Mouse (Mus musculus): Measurements from ENCODE around the gene Inpp4b. TPM values are rescaled to one million over a fixed set of nuclear protein-coding genes. Genes with fewer than 3 reads are reported as not detected.
A peak's percentile ranks its signal among the peaks of the same experiment; 100 is the strongest.

Inpp4b gene
- polyA plus RNA-seq, 1 experiment from 2014 or later: 10.1 TPM

DNA sequence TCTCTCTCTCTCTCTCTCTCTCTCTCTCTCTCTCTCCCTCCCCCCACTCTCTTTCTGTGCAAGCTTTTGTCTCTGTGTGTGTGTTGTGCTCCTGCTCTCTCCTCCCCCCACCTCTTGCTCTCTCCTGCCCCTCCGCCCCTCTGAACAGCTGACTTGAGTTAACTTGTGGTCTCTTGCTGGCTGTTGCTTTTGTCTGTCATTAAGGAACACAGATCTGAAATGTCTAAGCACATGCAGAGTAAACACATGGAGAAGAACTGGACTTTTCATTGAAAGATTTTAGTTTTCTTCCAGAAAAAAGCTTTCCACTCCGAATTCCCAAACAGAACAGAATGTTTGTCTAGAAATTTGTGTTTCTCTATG lies 425.9 kb downstream of the Inpp4b start:
- ATAC-seq (ENCODE audit: low read depth): peak; percentile 47; the same call in 1 of the 2 replicates
- Histone ChIP-seq H3K27me3 (ENCODE audit: control insufficient read depth, insufficient read depth, low read length) (no peaks in the 10 kb centered on the region), H3K9ac (replicated peaks; ENCODE audit: low read depth, low read length) (no peak overlapping the region), H3K36me3 (ENCODE audit: control insufficient read depth, insufficient read depth, low read length) (no peaks in the 10 kb centered on the region), H3K27ac (ENCODE audit: low read depth, low read length) (no peak overlapping the region), H3K9me3 (ENCODE audit: control insufficient read depth, low read length) (no peaks in the 10 kb centered on the region), H3K4me2 (ENCODE audit: low read depth, low read length) (no peak overlapping the region), H3K4me3 (ENCODE audit: low read depth, low read length) (no peak overlapping the region), H3K4me1 (ENCODE audit: control insufficient read depth, insufficient read depth, low read length) (no peaks in the 10 kb centered on the region)
- WGBS: 48% methylated on average over 2 of the region's 2 CpGs

DNA sequence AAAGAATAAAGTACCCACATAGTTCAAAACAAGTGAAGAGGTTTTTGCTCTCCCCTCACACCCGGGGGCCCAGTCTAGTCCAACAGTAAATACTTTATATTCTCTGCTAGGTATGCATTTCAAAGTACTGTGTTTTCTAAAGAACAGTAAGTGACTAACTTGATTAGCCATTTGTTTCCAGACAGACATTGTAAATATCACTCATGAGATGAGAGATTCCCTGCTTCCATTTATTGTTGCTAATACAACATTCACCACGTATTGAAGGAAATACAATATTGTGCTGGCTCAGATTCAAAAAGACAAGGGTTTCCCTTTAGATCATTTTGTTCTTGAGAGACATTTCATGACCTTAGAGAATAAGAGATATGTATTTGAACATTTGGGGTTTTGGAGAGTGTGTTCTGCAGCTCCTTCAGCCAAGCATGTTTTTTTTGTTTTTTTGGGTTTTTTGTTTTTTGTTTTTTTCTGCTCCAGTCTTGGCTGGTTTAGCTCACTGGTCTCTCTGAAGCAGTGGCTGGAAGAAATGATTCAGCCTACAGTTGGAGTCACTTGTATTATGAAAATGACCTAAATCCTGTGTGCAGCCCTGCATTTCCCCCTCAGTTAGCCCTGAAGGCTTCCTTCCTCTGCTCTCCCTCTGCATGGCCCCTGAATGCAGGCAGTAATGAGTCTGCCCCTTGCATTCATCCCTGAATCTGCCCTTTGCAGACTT lies 426.5 kb downstream of the Inpp4b start:
- Histone ChIP-seq H3K4me1 (ENCODE audit: control insufficient read depth, insufficient read depth, low read length) (no peaks in the 10 kb centered on the region), H3K9me3 (ENCODE audit: control insufficient read depth, low read length) (no peaks in the 10 kb centered on the region), H3K27me3 (ENCODE audit: control insufficient read depth, insufficient read depth, low read length) (no peaks in the 10 kb centered on the region), H3K9ac (replicated peaks; ENCODE audit: low read depth, low read length) (no peak overlapping the region), H3K27ac (ENCODE audit: low read depth, low read length) (no peak overlapping the region), H3K4me3 (ENCODE audit: low read depth, low read length) (no peak overlapping the region), H3K36me3 (ENCODE audit: control insufficient read depth, insufficient read depth, low read length) (no peaks in the 10 kb centered on the region), H3K4me2 (ENCODE audit: low read depth, low read length) (no peak overlapping the region)
- 57% methylated on average over 2 of the region's 2 CpGs for WGBS
- no peak for ATAC-seq (ENCODE audit: low read depth)

DNA sequence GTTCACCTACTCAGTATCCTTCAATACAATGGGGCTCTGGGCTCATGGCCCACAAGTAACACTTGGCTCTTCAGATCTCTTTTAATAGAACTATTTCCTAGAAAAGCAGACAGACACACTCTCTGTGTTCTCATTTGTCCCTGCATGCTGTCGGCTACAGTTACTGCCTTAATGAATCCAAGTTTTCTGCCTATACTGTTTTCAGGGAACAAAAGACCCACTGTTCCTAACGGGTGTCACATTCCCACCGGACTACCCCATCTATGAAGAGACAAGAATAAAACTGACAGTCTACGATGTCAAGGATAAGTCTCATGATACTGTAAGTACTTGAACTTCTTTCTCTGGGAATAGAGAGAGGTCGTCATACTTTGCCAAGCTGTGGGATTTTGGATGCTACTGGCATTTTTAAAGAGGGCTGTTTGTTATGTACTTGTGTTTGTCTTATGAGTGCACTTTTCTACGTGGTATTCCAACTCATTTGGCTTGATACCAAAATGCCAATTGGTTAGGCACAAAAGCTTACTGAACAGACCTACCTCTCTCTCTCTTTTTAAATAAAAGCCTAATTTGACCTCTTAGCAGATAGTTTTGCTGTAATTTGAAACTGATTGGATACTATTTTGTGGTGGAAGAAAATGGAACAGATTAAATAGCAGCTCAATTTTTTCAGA lies 428.4 kb downstream of the Inpp4b start:
- peak; percentile 63; the same call in 1 of the 2 replicates for ATAC-seq (ENCODE audit: low read depth)
- Histone ChIP-seq H3K4me1 (ENCODE audit: control insufficient read depth, insufficient read depth, low read length) (no peaks in the 10 kb centered on the region), H3K27me3 (ENCODE audit: control insufficient read depth, insufficient read depth, low read length) (no peaks in the 10 kb centered on the region), H3K9ac (replicated peaks; ENCODE audit: low read depth, low read length) (no peak overlapping the region), H3K36me3 (ENCODE audit: control insufficient read depth, insufficient read depth, low read length) (no peaks in the 10 kb centered on the region), H3K4me3 (ENCODE audit: low read depth, low read length) (no peak overlapping the region), H3K9me3 (ENCODE audit: control insufficient read depth, low read length) (no peaks in the 10 kb centered on the region), H3K27ac (ENCODE audit: low read depth, low read length) (no peak overlapping the region), H3K4me2 (ENCODE audit: low read depth, low read length) (no peak overlapping the region)
- 50% methylated on average over 6 of the region's 6 CpGs for WGBS

DNA sequence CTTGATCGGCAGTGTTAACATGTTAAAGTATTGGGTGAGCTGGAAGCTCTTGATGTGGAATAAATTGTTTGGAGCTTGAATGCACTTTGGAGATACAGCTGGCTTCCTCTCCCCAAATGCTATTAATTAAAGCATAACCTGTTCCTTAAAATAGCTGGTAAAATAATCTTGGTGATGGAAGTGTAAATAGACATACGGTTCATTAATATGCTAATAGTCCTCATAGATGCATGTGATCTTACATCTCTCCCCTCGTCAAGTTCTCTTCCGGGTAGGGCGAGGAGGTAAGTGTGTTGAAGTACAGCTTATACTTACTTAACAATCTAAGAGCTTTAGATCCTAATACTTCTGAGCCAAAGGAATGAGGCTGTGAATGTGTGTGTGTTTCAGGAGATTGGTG lies 430.5 kb downstream of the Inpp4b start:
- ATAC-seq (ENCODE audit: low read depth): no peak
- Histone ChIP-seq H3K4me2 (ENCODE audit: low read depth, low read length) (no peak overlapping the region), H3K36me3 (ENCODE audit: control insufficient read depth, insufficient read depth, low read length) (no peaks in the 10 kb centered on the region), H3K27me3 (ENCODE audit: control insufficient read depth, insufficient read depth, low read length) (no peaks in the 10 kb centered on the region), H3K9me3 (ENCODE audit: control insufficient read depth, low read length) (no peaks in the 10 kb centered on the region), H3K9ac (replicated peaks; ENCODE audit: low read depth, low read length) (no peak overlapping the region), H3K4me1 (ENCODE audit: control insufficient read depth, insufficient read depth, low read length) (no peaks in the 10 kb centered on the region), H3K27ac (ENCODE audit: low read depth, low read length) (no peak overlapping the region), H3K4me3 (ENCODE audit: low read depth, low read length) (no peak overlapping the region)
- 85% methylated on average over 5 of the region's 5 CpGs for WGBS

DNA sequence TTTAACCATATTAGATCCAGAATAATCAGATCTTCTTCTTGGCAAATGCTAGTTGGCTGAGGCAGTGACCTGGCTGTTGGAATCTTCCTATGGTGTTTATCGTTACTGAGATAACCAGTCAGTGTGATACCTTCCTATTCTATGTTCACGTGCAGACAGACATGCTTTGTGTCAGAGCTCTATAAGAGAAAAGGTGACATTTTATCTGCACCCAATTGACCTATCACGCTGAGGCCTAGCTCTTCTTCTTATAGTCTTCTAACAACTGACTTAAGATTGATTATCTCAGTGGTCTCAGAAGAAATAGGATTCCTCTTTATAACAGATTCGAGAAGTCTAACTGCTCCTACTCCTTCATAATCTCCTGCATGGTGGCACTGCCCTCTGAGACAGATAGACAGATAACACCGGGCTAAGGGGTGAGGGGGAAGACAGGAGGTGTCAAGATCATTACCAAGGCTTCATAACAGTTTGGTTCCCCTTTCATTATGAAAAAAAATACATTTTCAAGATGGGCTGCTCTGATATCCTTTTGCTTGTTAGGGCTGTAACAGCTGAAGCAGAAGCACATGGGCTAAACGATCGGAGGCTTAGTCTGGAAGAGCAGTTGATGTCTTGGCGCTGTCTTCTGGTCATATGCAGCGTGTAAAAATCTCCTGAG lies 431.1 kb downstream of the Inpp4b start:
- no peak overlapping the region for H3K27ac ChIP-seq (ENCODE audit: low read depth, low read length)
- no peaks in the 10 kb centered on the region for H3K27me3 ChIP-seq (ENCODE audit: control insufficient read depth, insufficient read depth, low read length)
- H3K36me3 ChIP-seq (ENCODE audit: control insufficient read depth, insufficient read depth, low read length): no peaks in the 10 kb centered on the region
- H3K4me2 ChIP-seq (ENCODE audit: low read depth, low read length): no peak overlapping the region
- no peaks in the 10 kb centered on the region for H3K4me1 ChIP-seq (ENCODE audit: control insufficient read depth, insufficient read depth, low read length)
- no peak overlapping the region for H3K4me3 ChIP-seq (ENCODE audit: low read depth, low read length)
- H3K9me3 ChIP-seq (ENCODE audit: control insufficient read depth, low read length): no peaks in the 10 kb centered on the region
- H3K9ac ChIP-seq (replicated peaks; ENCODE audit: low read depth, low read length): no peak overlapping the region
- ATAC-seq (ENCODE audit: low read depth): no peak
- 86% methylated on average over 9 of the region's 9 CpGs for WGBS

DNA sequence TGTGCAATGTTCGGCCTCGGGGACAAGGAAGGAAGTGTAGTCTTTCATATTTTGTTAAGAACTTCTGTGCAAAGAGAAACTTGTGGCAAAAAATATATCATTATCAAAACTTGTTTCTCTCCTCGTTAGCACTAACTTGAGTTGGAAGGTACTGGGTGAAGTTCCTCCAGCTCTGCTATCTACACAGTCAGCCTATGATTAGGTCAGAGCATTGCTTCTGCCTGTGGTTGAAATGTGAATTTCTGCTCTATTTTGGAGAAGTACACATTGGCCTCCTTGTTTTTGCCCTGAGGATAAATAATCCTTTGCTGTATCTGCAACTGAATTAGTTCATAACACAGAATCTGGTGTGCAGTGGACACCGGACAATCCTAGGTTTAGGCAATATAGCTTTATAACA lies 431.7 kb downstream of the Inpp4b start:
- no peak overlapping the region for H3K4me2 ChIP-seq (ENCODE audit: low read depth, low read length)

DNA sequence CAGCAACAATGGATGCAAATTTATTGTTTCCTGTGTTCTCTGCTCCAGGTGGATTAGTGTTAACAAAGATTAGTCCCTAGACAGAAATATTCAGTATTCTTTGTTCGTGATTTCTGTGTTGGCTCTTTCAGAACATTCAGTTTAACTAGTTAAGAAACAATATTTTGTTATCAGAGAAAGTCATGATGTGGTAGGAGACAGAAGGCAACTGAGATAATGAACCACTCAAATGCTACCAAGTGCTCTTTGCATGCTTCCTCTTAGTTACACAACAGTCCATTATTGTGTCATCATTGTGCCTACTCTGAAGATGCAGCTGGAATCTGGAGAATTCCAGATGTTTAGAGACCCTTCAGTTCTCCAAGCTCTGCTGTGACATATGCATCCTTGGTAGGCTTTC lies 432.1 kb downstream of the Inpp4b start:
- WGBS: 46% methylated on average over 1 of the region's 1 CpGs
- H3K27me3 ChIP-seq (ENCODE audit: control insufficient read depth, insufficient read depth, low read length): no peaks in the 10 kb centered on the region
- H3K9me3 ChIP-seq (ENCODE audit: control insufficient read depth, low read length): no peaks in the 10 kb centered on the region
- H3K27ac ChIP-seq (ENCODE audit: low read depth, low read length): no peak overlapping the region
- no peak overlapping the region for H3K4me3 ChIP-seq (ENCODE audit: low read depth, low read length)
- ATAC-seq (ENCODE audit: low read depth): no peak
- H3K4me1 ChIP-seq (ENCODE audit: control insufficient read depth, insufficient read depth, low read length): no peaks in the 10 kb centered on the region
- no peak overlapping the region for H3K9ac ChIP-seq (replicated peaks; ENCODE audit: low read depth, low read length)
- no peaks in the 10 kb centered on the region for H3K36me3 ChIP-seq (ENCODE audit: control insufficient read depth, insufficient read depth, low read length)
- no peak overlapping the region for H3K4me2 ChIP-seq (ENCODE audit: low read depth, low read length)

More for the DNA sequence above, 431.7 kb downstream of the Inpp4b start:
- WGBS: 82% methylated on average over 4 of the region's 4 CpGs
- Histone ChIP-seq H3K36me3 (ENCODE audit: control insufficient read depth, insufficient read depth, low read length) (no peaks in the 10 kb centered on the region), H3K9me3 (ENCODE audit: control insufficient read depth, low read length) (no peaks in the 10 kb centered on the region), H3K4me1 (ENCODE audit: control insufficient read depth, insufficient read depth, low read length) (no peaks in the 10 kb centered on the region), H3K27me3 (ENCODE audit: control insufficient read depth, insufficient read depth, low read length) (no peaks in the 10 kb centered on the region), H3K4me3 (ENCODE audit: low read depth, low read length) (no peak overlapping the region), H3K9ac (replicated peaks; ENCODE audit: low read depth, low read length) (no peak overlapping the region), H3K27ac (ENCODE audit: low read depth, low read length) (no peak overlapping the region)
- no peak for ATAC-seq (ENCODE audit: low read depth)

DNA sequence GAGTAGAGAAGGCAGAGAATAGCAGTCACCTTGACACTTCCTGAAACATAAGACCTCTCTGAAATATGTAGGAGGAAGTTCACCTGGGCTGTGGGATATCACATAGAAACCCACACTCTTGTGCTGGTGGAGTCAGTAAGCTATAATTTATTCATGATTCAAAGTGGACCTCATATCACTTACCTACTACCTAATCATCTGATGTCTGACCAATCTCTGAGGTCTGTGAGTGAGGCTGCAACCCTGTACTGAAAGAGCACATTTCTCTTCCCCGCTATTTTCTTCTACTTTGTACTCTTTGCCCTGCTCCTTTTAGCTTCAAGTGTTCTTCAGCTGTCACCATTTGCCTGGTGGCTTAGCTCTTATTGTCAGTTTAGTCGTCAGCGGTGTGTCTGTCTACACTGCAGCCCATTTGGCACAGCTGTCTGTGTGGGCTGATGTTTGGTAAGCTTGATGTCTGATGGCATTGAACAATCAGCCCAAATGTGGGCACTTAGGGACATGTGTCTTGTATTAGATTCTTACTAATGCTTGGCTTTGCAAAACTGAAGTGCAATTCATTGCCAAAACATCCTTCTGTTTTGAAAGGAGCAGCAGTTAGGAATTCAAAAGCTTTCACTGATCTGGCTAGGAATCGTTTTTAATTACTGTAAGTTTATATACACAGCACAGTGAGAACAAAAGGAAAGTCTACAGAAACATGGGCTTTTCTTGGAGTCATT lies 434.3 kb downstream of the Inpp4b start:
- Histone ChIP-seq H3K36me3 (ENCODE audit: control insufficient read depth, insufficient read depth, low read length) (no peaks in the 10 kb centered on the region), H3K4me1 (ENCODE audit: control insufficient read depth, insufficient read depth, low read length) (no peaks in the 10 kb centered on the region), H3K27ac (ENCODE audit: low read depth, low read length) (no peak overlapping the region), H3K9me3 (ENCODE audit: control insufficient read depth, low read length) (no peaks in the 10 kb centered on the region), H3K9ac (replicated peaks; ENCODE audit: low read depth, low read length) (no peak overlapping the region), H3K4me2 (ENCODE audit: low read depth, low read length) (no peak overlapping the region), H3K27me3 (ENCODE audit: control insufficient read depth, insufficient read depth, low read length) (no peaks in the 10 kb centered on the region), H3K4me3 (ENCODE audit: low read depth, low read length) (no peak overlapping the region)
- no peak for ATAC-seq (ENCODE audit: low read depth)
- 71% methylated on average over 4 of the region's 4 CpGs for WGBS

DNA sequence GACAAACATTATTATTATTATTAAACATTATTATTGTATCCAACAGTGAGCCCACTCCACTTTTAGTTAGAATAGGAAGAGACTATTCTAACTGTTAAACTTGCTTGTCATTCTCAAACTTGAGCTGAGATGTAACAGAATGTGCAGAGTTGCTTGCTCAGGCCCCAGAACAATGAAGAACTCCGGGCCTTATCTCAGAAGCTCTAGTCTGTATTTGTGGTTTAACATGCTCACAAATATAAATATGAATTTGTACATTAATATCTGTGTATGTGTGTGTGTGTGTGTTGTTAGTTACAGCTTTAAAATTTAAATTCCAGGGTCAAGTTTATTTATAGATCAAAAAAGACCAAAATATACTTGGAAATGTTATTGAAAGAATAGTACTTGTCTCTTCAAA lies 435.3 kb downstream of the Inpp4b start:
- ATAC-seq (ENCODE audit: low read depth): no peak
- 96% methylated on average over 1 of the region's 1 CpGs for WGBS

More for the DNA sequence above, 435.3 kb downstream of the Inpp4b start:
- no peak overlapping the region for H3K4me3 ChIP-seq (ENCODE audit: low read depth, low read length)
- H3K9me3 ChIP-seq (ENCODE audit: control insufficient read depth, low read length): no peaks in the 10 kb centered on the region
- H3K9ac ChIP-seq (replicated peaks; ENCODE audit: low read depth, low read length): no peak overlapping the region
- H3K27ac ChIP-seq (ENCODE audit: low read depth, low read length): no peak overlapping the region
- H3K4me2 ChIP-seq (ENCODE audit: low read depth, low read length): no peak overlapping the region
- H3K4me1 ChIP-seq (ENCODE audit: control insufficient read depth, insufficient read depth, low read length): no peaks in the 10 kb centered on the region
- no peaks in the 10 kb centered on the region for H3K27me3 ChIP-seq (ENCODE audit: control insufficient read depth, insufficient read depth, low read length)
- H3K36me3 ChIP-seq (ENCODE audit: control insufficient read depth, insufficient read depth, low read length): no peaks in the 10 kb centered on the region
